Mouse (Mus musculus) E14TG2a.4 (cell line): Measurements from ENCODE around the gene Unc80.

Source experiments
- H3K27me3 ChIP-seq: 2 replicates; pipeline ENCODE4 v1.6.1; 2014; ENCODE audit warnings: low read length, control low read depth; ENCODE audit not compliant: insufficient read depth
- H3K36me3 ChIP-seq: 2 replicates; pipeline ENCODE4 v1.6.1; 2014; ENCODE audit warnings: low read length, control low read depth; ENCODE audit not compliant: insufficient read depth
- H3K4me1 ChIP-seq: replicated peaks from 2 replicates; pipeline ENCODE4 v1.6.1; 2014; ENCODE audit warnings: low read depth, low read length, control low read depth
- H3K4me3 ChIP-seq: replicated peaks from 2 replicates; pipeline ENCODE4 v1.5.1; 2014; ENCODE audit warnings: mild to moderate bottlenecking, low read length
- H3K9me3 ChIP-seq: 2 replicates; pipeline ENCODE4 v1.6.1; 2014; ENCODE audit warnings: low read length, control low read depth
- CTCF ChIP-seq: conservative IDR thresholded peaks from 2 replicates; pipeline ENCODE4 v1.5.1; 2014; ENCODE audit warnings: low read length
- NANOG ChIP-seq: IDR thresholded peaks from 2 replicates; pipeline ENCODE4 v1.6.1; 2014; ENCODE audit warnings: borderline replicate concordance, low read length, mixed read lengths
- POU5F1 ChIP-seq: IDR thresholded peaks from 2 replicates; pipeline ENCODE4 v1.6.1; 2014; ENCODE audit warnings: low read length, borderline replicate concordance

Unc80 gene

GRCm38 (mm10) chr1:66650006-66650405, 181.8 kb downstream of the Unc80 start:
- H3K4me1 ChIP-seq: no peaks in the 10 kb centered on the region
- TF ChIP-seq CTCF: no peak
- TF ChIP-seq POU5F1: no peak
- no peak for TF ChIP-seq NANOG
- H3K4me3 ChIP-seq: no peak overlapping the region
- no peaks in the 10 kb centered on the region for H3K9me3 ChIP-seq
- no peaks in the 10 kb centered on the region for H3K27me3 ChIP-seq
- no peaks in the 10 kb centered on the region for H3K36me3 ChIP-seq

DNA sequence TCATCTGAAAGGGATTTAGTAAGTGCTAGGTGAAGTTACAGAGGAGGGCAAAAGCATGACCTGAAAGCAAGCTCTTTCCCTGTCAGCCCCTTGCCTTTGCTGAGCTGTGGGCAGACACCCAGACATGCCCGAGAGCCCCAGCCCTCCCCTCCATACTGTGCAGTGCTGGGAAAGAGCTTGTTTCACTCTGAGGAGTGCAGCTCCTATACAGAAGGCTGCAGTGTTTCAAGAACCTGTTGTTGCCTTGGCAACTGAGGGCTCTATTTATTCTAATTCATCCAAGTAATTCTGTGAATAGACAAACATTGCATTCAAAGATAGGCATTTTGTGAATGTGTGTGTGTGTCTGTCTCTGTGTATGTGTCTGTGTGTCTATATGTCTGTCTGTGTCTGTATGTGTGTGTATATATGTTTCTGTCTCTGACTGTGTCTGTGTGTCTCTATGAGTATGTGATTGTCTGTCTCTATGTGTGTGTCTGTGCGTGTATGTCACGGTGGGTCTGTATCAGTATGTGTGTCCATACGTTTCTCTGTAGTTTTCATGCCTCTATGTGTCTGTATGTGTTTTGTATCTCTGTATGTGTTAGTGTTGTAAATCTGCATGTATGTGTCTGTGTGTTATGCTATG, 187.1 kb downstream of the Unc80 start:
- Histone ChIP-seq H3K4me1 (no peaks in the 10 kb centered on the region), H3K36me3 (no peaks in the 10 kb centered on the region), H3K27me3 (no peaks in the 10 kb centered on the region), H3K9me3 (peaks cover 4% of the 10 kb centered on the region), H3K4me3 (no peak overlapping the region)
- no peak for TF ChIP-seq CTCF
- no peak for TF ChIP-seq POU5F1
- TF ChIP-seq NANOG: no peak

DNA sequence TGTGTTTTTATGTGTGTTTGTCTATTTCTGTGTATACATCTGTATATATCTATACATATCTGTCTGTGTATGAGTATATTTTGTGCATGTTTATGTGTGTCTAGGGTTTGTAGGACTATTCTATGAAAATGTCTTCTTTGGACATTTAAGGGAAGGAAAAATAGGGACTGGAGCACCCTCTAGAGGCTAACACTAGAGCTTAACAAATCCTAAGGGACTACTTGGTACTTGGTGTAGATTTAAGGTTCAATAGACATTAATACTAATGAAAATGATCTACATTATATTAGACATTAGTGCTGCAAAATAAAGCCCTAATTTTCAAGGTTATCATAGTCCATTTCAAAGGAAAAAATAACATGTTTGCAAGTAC, 187.6 kb downstream of the Unc80 start:
- Histone ChIP-seq H3K4me1 (no peaks in the 10 kb centered on the region), H3K36me3 (no peaks in the 10 kb centered on the region), H3K9me3 (peaks cover 4% of the 10 kb centered on the region), H3K4me3 (no peak overlapping the region), H3K27me3 (no peaks in the 10 kb centered on the region)
- TF ChIP-seq POU5F1 (no peak), CTCF (peak; percentile 58), NANOG (no peak)

GRCm38 (mm10) chr1:66671475-66671874, 203.3 kb downstream of the Unc80 start:
- H3K36me3 ChIP-seq: no peaks in the 10 kb centered on the region
- TF ChIP-seq CTCF (no peak), POU5F1 (no peak), NANOG (no peak)
- H3K4me1 ChIP-seq: 0 out of 2 replicates have a peak, but pooled peaks cover 4% of the 10 kb centered on the region
- no peak overlapping the region for H3K4me3 ChIP-seq
- peaks cover 12% of the 10 kb centered on the region; the same call in 1 of the 2 replicates for H3K27me3 ChIP-seq
- no peaks in the 10 kb centered on the region for H3K9me3 ChIP-seq

DNA sequence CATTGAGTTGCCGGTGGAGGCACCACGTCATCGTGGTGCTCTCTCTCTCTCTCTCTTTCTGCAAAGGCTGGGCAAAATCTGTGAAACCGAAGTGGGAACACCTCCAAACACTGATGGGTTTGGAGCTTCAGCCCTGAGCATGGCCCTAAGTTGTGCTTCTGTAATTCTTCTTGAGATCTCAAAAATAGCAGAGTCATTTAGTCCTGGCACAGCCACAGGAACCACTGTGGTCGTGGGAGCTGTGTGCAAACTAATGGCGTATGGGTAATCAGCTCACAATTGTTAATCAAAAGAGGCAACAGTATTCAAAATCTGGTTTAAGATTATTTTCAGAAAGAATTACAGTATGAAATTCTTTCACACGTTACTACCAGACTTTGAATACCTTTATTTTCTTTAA, 204.6 kb downstream of the Unc80 start:
- Histone ChIP-seq H3K4me1 (peaks cover 11% of the 10 kb centered on the region), H3K4me3 (no peak overlapping the region), H3K36me3 (no peaks in the 10 kb centered on the region), H3K27me3 (peaks cover 15% of the 10 kb centered on the region; the same call in 1 of the 2 replicates), H3K9me3 (no peaks in the 10 kb centered on the region)
- TF ChIP-seq NANOG: no peak

DNA sequence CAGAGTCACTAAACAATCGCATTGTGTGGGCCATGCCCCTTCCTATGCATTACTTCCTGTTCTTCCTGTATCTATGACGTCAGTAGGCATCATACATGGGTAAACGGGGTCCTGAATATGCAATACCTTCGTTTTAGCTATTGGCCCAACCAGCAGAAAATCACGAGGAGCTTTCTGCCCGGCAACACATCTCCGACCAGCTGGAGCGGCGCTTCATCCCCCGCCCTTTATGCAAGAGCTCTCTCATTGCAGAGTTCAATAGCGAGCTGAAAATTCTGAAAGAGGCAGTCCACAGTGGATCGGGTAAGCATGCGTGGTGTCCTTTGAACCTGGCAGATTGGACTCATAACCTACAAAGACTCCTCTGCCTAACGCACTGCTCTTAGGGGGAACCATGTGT, 209.8 kb downstream of the Unc80 start:
- TF ChIP-seq POU5F1 (no peak), CTCF (no peak), NANOG (no peak)

GRCm38 (mm10) chr1:66678662-66679061, 210.5 kb downstream of the Unc80 start:
- TF ChIP-seq POU5F1 (no peak), NANOG (no peak), CTCF (no peak)
- Histone ChIP-seq H3K27me3 (peaks cover 12% of the 10 kb centered on the region; the same call in 1 of the 2 replicates), H3K4me1 (peaks cover 14% of the 10 kb centered on the region), H3K4me3 (no peak overlapping the region), H3K36me3 (no peaks in the 10 kb centered on the region), H3K9me3 (no peaks in the 10 kb centered on the region)

More for the DNA sequence above, 209.8 kb downstream of the Unc80 start:
- no peak overlapping the region for H3K4me3 ChIP-seq
- H3K4me1 ChIP-seq: peaks cover 14% of the 10 kb centered on the region
- no peaks in the 10 kb centered on the region for H3K9me3 ChIP-seq
- no peaks in the 10 kb centered on the region for H3K36me3 ChIP-seq
- peaks cover 12% of the 10 kb centered on the region; the same call in 1 of the 2 replicates for H3K27me3 ChIP-seq

DNA sequence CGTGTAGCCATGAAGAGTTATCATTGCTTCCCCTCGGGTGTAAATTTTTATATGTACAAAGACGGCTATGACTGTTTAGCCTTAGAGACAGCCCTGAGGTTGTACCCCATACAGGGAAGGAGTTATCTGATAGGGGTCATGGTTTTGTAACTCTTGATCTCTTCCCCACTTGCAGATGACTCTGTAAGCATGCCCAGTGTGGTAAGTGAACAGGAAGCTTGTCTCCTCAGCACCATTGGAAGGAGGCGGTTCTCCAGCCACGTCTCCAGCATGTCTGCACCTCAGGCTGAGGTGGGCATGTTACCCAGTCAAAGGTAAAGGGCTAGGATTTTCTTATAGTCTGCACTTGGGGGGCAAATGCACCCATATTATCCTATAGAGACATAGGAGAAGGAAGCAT, 214.8 kb downstream of the Unc80 start:
- TF ChIP-seq NANOG: no peak
- TF ChIP-seq CTCF: no peak
- no peak for TF ChIP-seq POU5F1
- H3K36me3 ChIP-seq: no peaks in the 10 kb centered on the region
- no peak overlapping the region for H3K4me3 ChIP-seq
- 0 out of 2 replicates have a peak, but pooled peaks cover 5% of the 10 kb centered on the region for H3K27me3 ChIP-seq
- H3K9me3 ChIP-seq: no peaks in the 10 kb centered on the region
- peaks cover 1% of the 10 kb centered on the region; the same call in 1 of the 2 replicates for H3K4me1 ChIP-seq

DNA sequence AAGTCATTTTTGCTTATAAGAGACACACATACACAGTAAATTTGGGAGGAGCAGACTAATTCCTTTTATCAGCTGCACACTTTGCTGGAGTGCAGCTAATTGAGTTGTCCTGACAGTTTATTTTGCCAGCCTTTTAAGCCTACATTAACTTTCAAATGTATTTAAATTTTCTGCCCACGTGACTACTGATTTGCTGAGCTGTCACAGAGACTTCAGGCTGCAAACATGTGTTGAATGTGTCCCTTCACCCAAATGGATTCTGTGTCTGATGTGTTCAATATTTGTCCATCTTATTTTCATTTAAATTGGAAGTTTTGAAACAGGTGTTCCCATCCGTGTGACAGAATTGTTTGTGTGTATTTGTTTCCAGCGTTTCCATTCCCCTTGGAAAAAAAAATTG, 223.6 kb downstream of the Unc80 start:
- Histone ChIP-seq H3K4me3 (no peak overlapping the region), H3K36me3 (no peaks in the 10 kb centered on the region), H3K27me3 (no peaks in the 10 kb centered on the region), H3K9me3 (no peaks in the 10 kb centered on the region), H3K4me1 (no peaks in the 10 kb centered on the region; the same call in 1 of the 2 replicates)
- no peak for TF ChIP-seq NANOG
- TF ChIP-seq CTCF: no peak
- TF ChIP-seq POU5F1: no peak
